Mouse (Mus musculus): ENCODE measurements around the gene Nif3l1. TPM values are rescaled to one million over a fixed set of nuclear protein-coding genes. Genes with fewer than 3 reads are reported as not detected.
A peak's percentile ranks its signal among the peaks of the same experiment; 100 is the strongest.

The Nif3l1 gene
- total and polyA plus RNA-seq, 3 experiments = 28.5 to 32.8 TPM; not detected in 1

- no peak overlapping the region for H3K4me3 ChIP-seq (ENCODE audit: control insufficient read depth in 1 of 2, insufficient read depth in 1 of 2, low read depth in 2 of 2, low read length in 2 of 2)
- no peaks in the 10 kb centered on the region for H3K9me3 ChIP-seq (replicated peaks; ENCODE audit: insufficient read depth, low read length)
- no peaks in the 10 kb centered on the region for H3K27me3 ChIP-seq (ENCODE audit: control insufficient read depth in 1 of 2, insufficient read depth in 2 of 2, low read length in 2 of 2)
- H3K36me3 ChIP-seq (ENCODE audit: control insufficient read depth in 1 of 2, insufficient read depth in 2 of 2, low read length in 2 of 2) = peaks cover 27 to 45% of the 10 kb centered on the region in 2 experiments
- TF ChIP-seq SIN3A (IDR thresholded peaks at IDR 0.05; ENCODE audit: low read length) = no peak
- TF ChIP-seq KAT2A (conservative IDR thresholded peaks at IDR 0.05; ENCODE audit: low read depth, low read length) = no peak
- TF ChIP-seq TBP (IDR thresholded peaks at IDR 0.05; ENCODE audit: low read depth, low read length) = no peak
- no peak for TF ChIP-seq POLR2AphosphoS2 (IDR thresholded peaks at IDR 0.05; ENCODE audit: low read length)
- TF ChIP-seq BHLHE40 (IDR thresholded peaks at IDR 0.05; ENCODE audit: borderline replicate concordance, low read depth, low read length) = no peak
- no peak for TF ChIP-seq USF2 (IDR thresholded peaks at IDR 0.05; ENCODE audit: borderline replicate concordance in 1 of 2, insufficient read depth in 1 of 2, low read depth in 1 of 2, low read length in 2 of 2)
- no peak for TF ChIP-seq JUND (IDR thresholded peaks at IDR 0.05; ENCODE audit: low read depth, low read length)
- no peak for TF ChIP-seq CTCF (IDR thresholded peaks at IDR 0.05 in 2 of 3, conservative IDR thresholded peaks at IDR 0.05 in 1 of 3; ENCODE audit: control insufficient read depth in 1 of 3, insufficient read depth in 1 of 3, low read depth in 2 of 3, low read length in 3 of 3, poor library complexity in 1 of 3, severe bottlenecking in 1 of 3)
- TF ChIP-seq CHD2 (IDR thresholded peaks at IDR 0.05; ENCODE audit: low read length) = no peak
- no peak for TF ChIP-seq GABPA (IDR thresholded peaks at IDR 0.05; ENCODE audit: low read depth, low read length)
- TF ChIP-seq CHD1 (IDR thresholded peaks at IDR 0.05; ENCODE audit: low read depth, low read length) = no peak
- no peak for TF ChIP-seq GATA1 (IDR thresholded peaks at IDR 0.05; ENCODE audit: low read depth, low read length)
- no peak for TF ChIP-seq ZNF384 (IDR thresholded peaks at IDR 0.05; ENCODE audit: low read depth, low read length)
- no peak for TF ChIP-seq MYB (IDR thresholded peaks at IDR 0.05; ENCODE audit: low read depth, low read length)
- H3K27ac ChIP-seq (ENCODE audit: control insufficient read depth, low read depth, low read length) = no peak overlapping the region
- peaks cover 34% of the 10 kb centered on the region for H3K79me2 ChIP-seq (ENCODE audit: control insufficient read depth, insufficient read depth, low read length, poor library complexity)
- H3K9ac ChIP-seq (ENCODE audit: control insufficient read depth, low read depth, low read length, poor library complexity, severe bottlenecking) = no peak overlapping the region
- DNase-seq (ENCODE audit: low read depth, low spot score) = no peak
- peaks cover 0 to 5% of the 10 kb centered on the region in 2 experiments; a peak in 1 of 4 replicates for H3K4me1 ChIP-seq (ENCODE audit: control insufficient read depth in 1 of 2, insufficient read depth in 2 of 2, low read length in 2 of 2)
Observed at GRCm38 (mm10) chr1:58420961-58421360, 24.0 kb upstream of the Nif3l1 start.

DNA sequence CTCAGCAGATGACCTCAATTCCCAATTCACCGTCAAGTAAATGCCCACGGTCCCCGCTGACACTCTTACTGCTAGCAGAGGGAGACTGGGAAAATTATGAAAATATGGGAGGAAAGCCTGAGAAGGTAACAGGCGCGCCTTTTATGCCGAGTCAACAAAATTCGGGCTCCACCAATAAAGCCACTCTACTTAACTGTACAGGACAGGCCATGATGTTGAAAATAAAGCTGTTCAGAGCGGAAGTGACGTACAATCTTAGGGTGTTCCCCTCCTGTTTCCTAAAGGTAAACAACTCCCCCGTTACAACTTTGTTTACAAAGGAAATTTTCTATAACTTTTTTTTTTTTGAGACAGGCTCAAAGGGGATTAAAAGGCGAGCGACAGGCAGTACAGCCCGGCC, 22.1 kb upstream of the Nif3l1 start:
- Histone ChIP-seq H3K9me3 (replicated peaks; ENCODE audit: insufficient read depth, low read length) (no peaks in the 10 kb centered on the region), H3K27ac (ENCODE audit: control insufficient read depth, low read depth, low read length) (peak overlapping the region; percentile 93)
- peak; percentile 87 for DNase-seq (ENCODE audit: low read depth, low spot score)
- peak; percentile 92 for TF ChIP-seq SIN3A (IDR thresholded peaks at IDR 0.05; ENCODE audit: low read length)
- no peak for TF ChIP-seq SMC3 (IDR thresholded peaks at IDR 0.05; ENCODE audit: low read depth, low read length)
- TF ChIP-seq POLR2A (IDR thresholded peaks at IDR 0.05; ENCODE audit: control insufficient read depth in 1 of 2, insufficient read depth in 1 of 2, low read depth in 1 of 2, low read length in 2 of 2, poor library complexity in 1 of 2) = no peak
- no peak for TF ChIP-seq UBTF (IDR thresholded peaks at IDR 0.05; ENCODE audit: borderline replicate concordance, insufficient read depth, low read depth, low read length)
- TF ChIP-seq GABPA (IDR thresholded peaks at IDR 0.05; ENCODE audit: low read depth, low read length) = no peak
- TF ChIP-seq MAX (IDR thresholded peaks at IDR 0.05; ENCODE audit: low read length) = no peak
- no peak for TF ChIP-seq GATA1 (IDR thresholded peaks at IDR 0.05; ENCODE audit: low read depth, low read length)
- no peak for TF ChIP-seq RAD21 (IDR thresholded peaks at IDR 0.05; ENCODE audit: low read depth, low read length)
- no peak for TF ChIP-seq CHD1 (IDR thresholded peaks at IDR 0.05; ENCODE audit: low read depth, low read length)
- no peak for TF ChIP-seq JUND (IDR thresholded peaks at IDR 0.05; ENCODE audit: low read depth, low read length)
- TF ChIP-seq USF2 (IDR thresholded peaks at IDR 0.05; ENCODE audit: borderline replicate concordance in 1 of 2, insufficient read depth in 1 of 2, low read depth in 1 of 2, low read length in 2 of 2) = no peak
- TF ChIP-seq ELF1 (IDR thresholded peaks at IDR 0.05; ENCODE audit: low read depth, low read length) = no peak
- no peak for TF ChIP-seq KAT2A (conservative IDR thresholded peaks at IDR 0.05; ENCODE audit: low read depth, low read length)
- no peak for TF ChIP-seq ETS1 (IDR thresholded peaks at IDR 0.05; ENCODE audit: low read depth, low read length)
- no peak for TF ChIP-seq NELFE (IDR thresholded peaks at IDR 0.05; ENCODE audit: low read depth, low read length)
- TF ChIP-seq BHLHE40 (IDR thresholded peaks at IDR 0.05; ENCODE audit: borderline replicate concordance, low read depth, low read length) = no peak
- TF ChIP-seq RCOR1 (IDR thresholded peaks at IDR 0.05; ENCODE audit: low read depth, low read length) = no peak
- TF ChIP-seq USF1 (IDR thresholded peaks at IDR 0.05; ENCODE audit: low read depth, low read length) = no peak
- no peak for TF ChIP-seq NRF1 (IDR thresholded peaks at IDR 0.05; ENCODE audit: insufficient read depth, low read depth, low read length, poor library complexity, severe bottlenecking)
- no peak for TF ChIP-seq MYB (IDR thresholded peaks at IDR 0.05; ENCODE audit: low read depth, low read length)
- TF ChIP-seq TBP (IDR thresholded peaks at IDR 0.05; ENCODE audit: low read depth, low read length) = 0 out of 2 replicates have a peak, but pooled peaks have one; percentile 24
- TF ChIP-seq HCFC1 (IDR thresholded peaks at IDR 0.05; ENCODE audit: low read depth, low read length) = no peak
- no peak for TF ChIP-seq TCF12 (IDR thresholded peaks at IDR 0.05; ENCODE audit: low read depth, low read length)
- no peak for TF ChIP-seq MYC (IDR thresholded peaks at IDR 0.05; ENCODE audit: low read depth, low read length)
- no peak for TF ChIP-seq MAZ (IDR thresholded peaks at IDR 0.05; ENCODE audit: low read depth, low read length)
- no peak for TF ChIP-seq POLR2AphosphoS5 (IDR thresholded peaks at IDR 0.05; ENCODE audit: borderline replicate concordance, low read depth, low read length)
- no peak for TF ChIP-seq CHD2 (IDR thresholded peaks at IDR 0.05; ENCODE audit: low read length)

More for the DNA sequence above, 22.1 kb upstream of the Nif3l1 start:
- Histone ChIP-seq H3K27me3 (ENCODE audit: control insufficient read depth in 1 of 2, insufficient read depth in 2 of 2, low read length in 2 of 2) (no peaks in the 10 kb centered on the region), H3K79me2 (ENCODE audit: control insufficient read depth, insufficient read depth, low read length, poor library complexity) (peaks cover 32% of the 10 kb centered on the region), H3K36me3 (ENCODE audit: control insufficient read depth in 1 of 2, insufficient read depth in 2 of 2, low read length in 2 of 2) (peaks cover 19 to 28% of the 10 kb centered on the region in 2 experiments), H3K4me1 (ENCODE audit: control insufficient read depth in 1 of 2, insufficient read depth in 2 of 2, low read length in 2 of 2) (peaks cover 0 to 5% of the 10 kb centered on the region in 2 experiments; a peak in 1 of 4 replicates), H3K4me3 (ENCODE audit: control insufficient read depth in 1 of 2, insufficient read depth in 1 of 2, low read depth in 2 of 2, low read length in 2 of 2) (peak overlapping the region; percentile 90 to 95), H3K9ac (ENCODE audit: control insufficient read depth, low read depth, low read length, poor library complexity, severe bottlenecking) (peak overlapping the region; percentile 96)
